Mouse (Mus musculus): Measurements from ENCODE around the gene Col23a1.

GRCm38 (mm10) chr11:51257006-51257405 is 32.7 kb upstream of the Col23a1 start:
- no peak for TF ChIP-seq CTCF (IDR thresholded peaks at IDR 0.05; ENCODE audit: low read depth, low read length)
- no peak for TF ChIP-seq EP300 (IDR thresholded peaks at IDR 0.05; ENCODE audit: insufficient read depth, low read depth, low read length)
- TF ChIP-seq POLR2A (IDR thresholded peaks at IDR 0.05; ENCODE audit: insufficient read depth, low read length): no peak
